Mouse (Mus musculus) kidney, adult 8-10 months (tissue): ENCODE results near the gene Gamt.
A peak's percentile ranks its signal among the peaks of the same experiment; 100 is the strongest.

ENCODE experiments used
- DNase-seq, 2 experiments: peaks; one replicate each; pipeline ENCODE4 v3.0.0; 2022

The Gamt gene

DNA sequence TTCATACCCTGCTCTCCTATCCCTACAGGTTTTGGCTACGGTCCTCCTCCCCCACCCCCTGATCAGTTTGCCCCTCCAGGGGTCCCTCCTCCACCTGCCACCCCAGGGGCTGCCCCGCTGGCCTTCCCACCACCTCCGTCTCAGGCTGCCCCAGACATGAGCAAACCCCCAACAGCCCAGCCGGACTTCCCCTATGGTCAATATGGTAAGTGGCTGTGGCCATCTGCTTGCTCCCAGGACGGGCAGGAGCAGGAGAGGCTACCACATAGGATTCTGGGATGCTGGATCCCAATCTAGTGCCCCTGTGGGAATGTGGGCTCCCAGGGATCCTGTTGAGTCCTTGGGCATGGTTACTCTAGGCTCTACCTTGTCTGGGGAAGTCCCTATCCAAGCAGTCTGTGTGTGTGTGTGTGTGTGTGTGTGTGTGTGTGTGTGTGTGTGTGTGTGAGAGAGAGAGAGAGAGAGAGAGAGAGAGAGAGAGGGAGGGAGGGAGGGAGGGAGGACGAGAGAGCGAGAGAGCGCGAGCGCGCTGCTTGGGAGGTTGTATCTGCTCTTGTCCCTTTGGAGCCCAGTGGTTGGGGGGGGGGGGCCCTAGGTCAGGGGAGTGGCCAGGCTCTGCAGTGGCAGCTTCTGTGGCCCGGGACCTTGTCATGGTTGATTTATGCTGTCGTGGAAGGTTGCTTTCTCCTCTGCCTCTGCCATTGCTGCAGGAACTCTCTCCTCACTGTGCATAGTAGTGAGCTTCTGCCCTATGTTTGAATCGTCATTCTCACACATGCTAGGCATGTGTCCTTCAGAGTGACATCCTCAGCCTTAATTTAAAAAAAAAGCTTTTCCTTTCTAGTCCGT lies 24.6 kb upstream of the Gamt start:
- no peak for DNase-seq

DNA sequence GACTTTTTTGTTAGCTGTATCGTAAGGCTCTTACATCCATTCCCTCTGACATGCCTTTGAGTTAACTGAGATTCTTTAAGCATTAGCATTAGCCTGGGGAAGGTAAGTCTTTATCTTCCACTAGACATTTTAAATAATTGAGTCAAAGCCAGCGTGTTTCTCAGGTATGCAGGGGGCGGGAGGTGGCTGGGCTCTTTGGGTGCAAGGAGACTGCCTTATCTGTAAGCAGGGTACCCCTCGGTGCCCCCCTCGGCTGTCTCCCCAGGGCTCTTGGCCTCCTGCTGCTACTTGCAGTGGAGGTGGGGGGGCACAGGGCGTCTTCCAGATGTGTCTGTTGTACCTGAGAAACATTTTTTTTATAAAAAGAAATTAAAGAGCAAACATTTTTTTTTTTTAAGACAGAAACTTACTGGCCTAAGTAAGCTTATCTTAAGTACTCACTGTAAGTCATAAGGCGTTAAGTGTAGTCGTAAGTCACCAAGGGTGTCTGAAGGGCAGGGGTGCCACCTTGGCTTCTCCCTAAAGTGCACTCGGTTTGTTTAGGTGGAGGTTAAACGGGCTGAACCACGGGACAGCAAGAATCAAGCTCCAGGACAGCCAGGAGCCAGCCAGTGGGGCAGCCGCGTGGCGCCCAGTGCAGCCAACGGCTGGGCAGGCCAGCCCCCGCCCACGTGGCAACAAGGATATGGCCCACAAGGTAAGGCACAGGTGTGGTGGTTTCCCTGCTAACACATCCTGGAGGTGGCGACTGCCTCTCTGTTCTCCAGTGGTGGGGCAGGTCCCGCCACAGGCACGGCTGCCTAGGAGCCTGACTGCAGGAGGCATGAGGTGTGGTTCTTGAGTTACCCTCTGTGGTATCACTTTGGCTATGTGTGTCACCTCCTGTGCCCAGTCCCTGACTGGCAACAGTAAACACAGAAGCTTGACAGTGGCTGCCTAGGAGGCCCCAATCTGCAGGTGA lies 21.9 kb upstream of the Gamt start:
- DNase-seq, result peak in 1 of 2 experiments; percentile 32

DNA sequence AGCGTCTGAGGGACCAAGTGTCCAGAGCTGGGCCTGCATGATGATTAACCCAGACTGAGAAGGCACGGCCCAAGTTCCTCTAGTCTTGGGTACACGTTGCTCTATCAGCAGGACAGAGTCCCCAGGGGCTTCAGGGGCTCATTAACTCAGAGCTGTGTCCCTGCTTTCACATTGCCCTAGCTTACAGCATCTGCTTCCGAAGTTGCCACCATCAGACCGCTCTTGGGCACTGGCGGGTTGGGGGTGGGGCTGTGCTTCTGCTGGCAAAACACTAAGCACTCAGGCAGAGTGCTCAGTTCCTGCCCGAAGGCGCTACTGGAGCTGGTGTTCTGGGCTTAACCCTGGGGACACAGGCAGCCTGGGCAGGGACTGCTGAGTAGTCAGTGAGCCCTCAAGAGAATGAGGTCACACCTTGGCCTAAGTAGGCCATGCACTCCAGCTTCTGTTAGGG lies 21.1 kb upstream of the Gamt start:
- peak; percentile 71 to 75 for DNase-seq

DNA sequence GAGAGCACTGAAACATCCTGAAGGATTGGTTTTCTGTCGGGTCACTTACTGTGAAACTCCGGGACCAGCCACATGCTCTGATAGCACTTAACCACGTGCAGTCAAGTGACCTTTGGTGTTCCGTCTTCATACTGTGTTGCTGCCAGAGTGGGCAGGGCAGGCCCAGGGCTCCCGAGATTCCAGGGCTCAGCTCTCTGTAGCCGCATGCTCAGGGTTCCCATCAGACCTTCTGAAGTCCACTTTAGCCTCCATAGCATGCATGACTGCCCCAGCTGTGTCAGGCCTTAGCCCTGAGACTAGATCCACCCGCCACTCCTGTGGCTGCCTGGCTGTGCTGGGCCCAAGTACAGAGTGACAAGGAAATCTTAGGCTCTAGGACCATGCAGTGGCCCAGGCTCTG lies 20.5 kb upstream of the Gamt start:
- peak; percentile 93 to 94 for DNase-seq

DNA sequence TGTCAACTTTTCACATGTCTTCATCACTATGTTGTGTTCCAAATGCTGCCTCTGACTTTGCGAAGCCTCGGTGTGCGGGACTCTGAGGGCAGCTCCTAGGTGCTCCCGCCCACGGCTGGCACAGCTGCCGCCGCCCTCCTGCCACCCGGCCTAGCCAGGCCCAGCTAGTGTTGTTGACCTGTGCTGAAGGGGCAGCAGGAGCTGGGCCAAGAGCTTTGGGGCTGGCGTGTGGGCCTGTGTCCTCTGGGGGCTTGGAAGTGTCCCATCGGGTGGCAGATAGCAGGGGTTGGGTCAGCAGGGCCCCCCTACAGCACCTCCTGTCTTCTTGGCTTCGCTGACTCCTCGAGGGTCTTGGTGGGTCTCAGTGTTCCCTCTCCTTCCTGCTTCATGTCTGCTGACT lies 18.5 kb upstream of the Gamt start:
- DNase-seq, result no peak

DNA sequence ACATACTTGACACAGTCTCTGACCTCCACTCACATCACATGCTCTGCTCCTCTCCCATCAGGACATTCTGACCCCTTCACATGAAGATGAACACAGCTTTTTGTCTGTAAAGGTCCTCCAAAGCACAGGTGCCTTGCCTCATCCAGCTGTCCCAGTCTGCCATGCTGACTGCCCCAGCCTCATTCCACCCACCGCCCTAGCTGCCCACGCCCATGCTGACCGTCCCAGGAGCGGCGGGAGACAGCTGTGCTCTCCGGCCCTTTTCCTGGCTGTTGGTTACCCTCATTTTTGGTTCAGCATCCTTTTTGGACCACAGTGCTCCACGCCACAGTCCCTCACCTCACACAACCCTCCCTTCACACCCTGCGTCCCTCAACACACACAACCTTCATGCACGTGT lies 17.6 kb upstream of the Gamt start:
- no peak for DNase-seq

DNA sequence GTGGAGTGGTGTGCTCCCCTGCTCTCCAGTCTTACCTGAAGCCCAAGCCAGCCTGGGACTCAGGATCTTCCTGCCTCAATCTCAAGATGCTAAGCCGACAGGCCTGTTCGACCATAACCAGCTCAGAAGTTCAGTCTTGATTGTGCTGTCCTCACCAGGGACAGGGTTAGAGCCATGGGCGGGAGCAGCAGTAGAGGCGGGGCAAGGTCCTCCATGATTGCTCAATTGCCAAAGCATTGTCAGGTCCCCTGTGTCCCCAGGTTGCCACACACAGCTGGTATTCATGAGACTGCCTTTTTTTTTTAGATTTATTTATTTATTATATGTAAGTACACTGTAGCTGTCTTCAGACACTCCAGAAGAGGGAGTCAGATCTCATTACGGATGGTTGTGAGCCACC lies 15.4 kb upstream of the Gamt start:
- no peak for DNase-seq

DNA sequence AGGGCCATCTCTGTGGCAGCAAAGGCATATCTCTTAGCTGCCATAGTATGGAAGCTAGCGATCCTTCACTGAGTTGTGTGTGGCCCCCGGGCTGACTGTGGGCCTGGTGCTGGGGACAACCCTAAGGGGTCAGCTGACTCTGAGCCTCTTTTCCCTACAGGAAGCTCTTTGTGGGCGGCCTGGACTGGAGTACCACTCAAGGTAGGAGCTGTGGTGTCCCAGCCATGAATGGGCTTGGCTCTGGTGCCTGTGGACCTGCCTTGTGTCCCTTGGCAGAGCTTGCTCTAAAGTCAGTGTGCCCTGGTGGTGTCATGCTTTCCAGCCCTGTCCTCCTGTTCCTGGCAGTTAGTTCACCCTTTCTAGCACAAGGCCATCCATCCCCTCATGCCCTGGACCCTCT lies 13.0 kb upstream of the Gamt start:
- DNase-seq, result no peak

DNA sequence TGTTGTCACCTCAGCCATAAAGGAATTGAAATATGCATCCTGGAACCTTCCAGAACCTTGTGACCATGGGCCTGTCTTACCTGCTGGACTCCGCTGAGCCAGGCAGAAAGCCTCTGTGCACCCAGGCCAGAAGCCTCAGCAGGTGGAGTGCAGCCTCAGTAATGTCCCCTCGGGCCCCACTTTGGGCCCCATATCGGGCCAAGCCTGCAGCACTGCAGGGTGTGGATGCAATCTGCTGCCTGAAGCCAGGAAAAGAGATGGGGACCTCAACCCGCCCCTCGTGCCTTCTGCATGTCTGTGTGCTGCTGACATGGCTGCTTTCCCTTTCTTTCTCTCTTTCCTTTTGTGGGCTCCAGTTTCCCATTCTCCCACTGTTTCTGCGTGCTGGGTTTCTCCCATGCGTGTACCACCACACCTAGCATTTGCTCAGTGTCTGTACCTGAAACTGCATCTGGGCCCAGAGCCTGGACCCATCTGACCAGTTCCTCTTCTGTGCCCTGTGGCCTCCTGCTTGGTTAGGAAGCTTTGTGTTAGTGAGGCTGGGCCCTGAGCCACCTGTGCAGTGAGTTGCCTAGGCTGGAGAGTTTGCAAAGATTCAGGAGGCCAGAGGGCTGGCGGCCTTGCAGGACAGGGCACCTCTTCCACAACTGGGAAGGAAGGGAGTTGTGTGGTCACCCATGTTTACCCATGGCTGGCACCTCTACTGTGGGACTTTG lies 11.2 kb upstream of the Gamt start:
- no peak for DNase-seq

DNA sequence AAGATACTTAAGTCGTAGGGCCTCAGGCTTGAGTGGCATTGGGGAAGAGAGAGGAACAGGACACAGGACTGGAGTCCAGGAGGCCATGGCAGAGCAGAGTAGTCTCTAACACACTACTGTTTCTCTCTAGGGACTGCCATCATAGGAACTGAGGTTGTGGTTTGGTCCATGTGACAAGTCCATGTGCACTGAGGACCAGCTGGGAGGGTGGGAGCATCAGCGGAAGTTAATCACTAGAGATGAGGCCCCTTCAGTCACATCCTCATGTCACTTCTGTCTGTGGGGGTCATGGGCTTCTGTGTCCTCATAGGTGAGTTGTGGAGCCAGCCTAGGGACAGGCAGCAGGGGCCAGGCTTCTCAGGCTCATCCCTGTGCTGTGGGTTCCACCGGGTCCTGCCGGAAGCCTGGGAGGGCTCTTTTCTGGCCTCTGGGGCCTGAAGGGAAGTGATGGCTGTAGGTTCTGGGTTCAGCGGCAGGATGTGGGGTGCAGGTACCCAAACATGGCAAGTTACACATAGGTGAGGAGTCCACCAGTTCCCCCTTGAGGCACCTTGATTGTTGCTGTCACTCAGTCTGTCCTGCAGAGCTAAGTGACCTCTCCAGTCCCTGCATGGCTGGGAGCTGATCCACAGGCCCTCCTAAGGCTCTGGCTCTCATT lies 10.5 kb upstream of the Gamt start:
- no peak for DNase-seq

DNA sequence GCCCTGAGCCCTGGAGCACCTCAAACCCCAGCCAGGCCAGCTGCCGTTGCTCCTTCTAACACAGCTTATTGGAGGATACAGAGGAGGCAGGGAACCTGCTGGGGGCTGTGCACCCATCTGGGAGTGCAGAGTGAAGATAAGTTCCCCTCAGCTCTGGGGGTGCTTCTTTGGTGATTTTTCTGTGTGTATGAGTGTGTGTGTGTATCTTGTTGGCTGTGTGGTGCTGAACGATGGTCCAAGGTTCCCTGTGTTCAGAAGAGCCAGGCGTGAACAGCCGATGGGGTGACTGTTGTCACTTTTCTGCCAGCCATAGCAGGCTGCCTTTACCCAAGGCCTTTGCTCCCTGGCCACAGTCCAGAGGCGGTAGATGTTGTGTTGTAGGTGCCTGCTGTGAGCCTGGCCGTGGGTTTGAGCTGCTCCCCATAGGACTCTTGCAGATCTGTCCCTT lies 9.9 kb upstream of the Gamt start:
- peak in 1 of 2 experiments; percentile 69 for DNase-seq

DNA sequence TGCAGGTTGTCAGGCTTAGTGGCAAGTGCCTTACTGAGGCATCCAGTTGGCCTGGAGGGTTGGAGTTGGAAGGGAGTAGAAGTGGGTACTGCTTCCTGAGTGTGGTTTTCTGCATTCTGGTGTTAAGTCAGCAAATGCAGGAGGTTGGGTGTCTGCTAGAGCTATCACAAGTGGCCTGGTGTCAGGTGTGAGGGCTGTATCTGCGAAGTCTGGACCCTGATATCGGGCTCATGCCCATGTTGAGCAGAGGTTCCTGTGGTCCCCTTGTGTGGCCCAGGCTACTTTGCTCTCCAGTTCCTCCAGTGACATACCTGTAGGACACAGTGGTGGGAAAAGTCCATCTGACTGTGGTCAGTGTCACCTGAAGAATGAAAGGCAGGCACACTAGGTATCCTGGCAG lies 9.3 kb upstream of the Gamt start:
- no peak for DNase-seq

DNA sequence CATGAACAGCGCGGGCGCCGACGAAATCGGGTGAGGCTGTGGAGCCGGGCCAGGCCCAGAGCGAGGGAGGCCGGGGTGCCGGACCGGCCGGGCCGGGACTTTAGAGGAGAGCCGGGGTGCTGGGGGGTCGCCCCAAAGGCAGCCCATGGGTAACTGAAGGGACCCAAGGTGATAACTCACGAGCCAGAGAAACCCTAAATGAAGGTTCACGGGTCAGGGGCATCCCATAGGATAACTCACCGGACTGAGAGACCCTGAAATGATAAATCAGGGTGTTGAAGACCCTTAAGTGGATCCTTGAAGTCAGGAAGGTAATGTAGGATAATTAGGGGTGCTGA lies 4.3 kb upstream of the Gamt start:
- DNase-seq, result no peak

DNA sequence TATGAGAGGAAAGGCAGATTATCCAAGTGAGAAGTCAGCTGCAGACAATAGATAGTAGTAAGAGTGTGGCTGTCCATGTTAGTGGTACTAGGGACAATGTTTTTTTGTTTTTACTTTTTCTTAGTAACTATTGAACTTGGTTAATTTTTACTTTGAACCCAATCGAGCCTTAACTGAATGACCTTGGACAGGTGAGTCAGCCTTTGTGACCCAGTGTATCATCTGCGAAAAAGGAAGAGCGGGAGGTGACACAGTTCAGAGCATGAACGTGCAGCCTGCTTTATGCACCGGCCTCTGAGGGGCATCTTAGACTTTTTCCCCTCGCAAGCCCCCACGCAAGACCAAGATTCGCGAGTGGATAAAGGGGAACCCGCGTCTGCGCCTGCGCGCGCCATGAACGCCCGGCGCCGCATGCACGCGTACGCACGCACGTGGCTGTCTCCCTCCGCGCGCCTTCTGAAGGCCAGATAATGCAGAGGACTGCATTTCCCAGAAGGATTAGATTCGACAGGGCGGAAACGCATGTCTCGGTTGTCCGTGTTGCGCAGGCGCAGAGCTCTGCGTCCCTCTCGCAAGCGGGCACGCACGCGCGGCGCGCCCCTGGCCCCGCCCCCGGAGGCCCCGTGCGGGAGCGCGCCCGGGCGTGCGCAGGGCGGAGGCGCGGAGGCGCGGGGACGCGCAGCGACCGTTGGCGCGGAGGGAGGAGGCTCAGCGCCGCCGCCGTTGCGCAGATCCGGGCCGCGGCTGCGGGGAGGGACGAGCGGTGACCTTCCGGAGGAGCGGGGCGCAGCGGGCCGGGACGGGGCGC lies 3.7 kb upstream of the Gamt start:
- peak; percentile 99 for DNase-seq

DNA sequence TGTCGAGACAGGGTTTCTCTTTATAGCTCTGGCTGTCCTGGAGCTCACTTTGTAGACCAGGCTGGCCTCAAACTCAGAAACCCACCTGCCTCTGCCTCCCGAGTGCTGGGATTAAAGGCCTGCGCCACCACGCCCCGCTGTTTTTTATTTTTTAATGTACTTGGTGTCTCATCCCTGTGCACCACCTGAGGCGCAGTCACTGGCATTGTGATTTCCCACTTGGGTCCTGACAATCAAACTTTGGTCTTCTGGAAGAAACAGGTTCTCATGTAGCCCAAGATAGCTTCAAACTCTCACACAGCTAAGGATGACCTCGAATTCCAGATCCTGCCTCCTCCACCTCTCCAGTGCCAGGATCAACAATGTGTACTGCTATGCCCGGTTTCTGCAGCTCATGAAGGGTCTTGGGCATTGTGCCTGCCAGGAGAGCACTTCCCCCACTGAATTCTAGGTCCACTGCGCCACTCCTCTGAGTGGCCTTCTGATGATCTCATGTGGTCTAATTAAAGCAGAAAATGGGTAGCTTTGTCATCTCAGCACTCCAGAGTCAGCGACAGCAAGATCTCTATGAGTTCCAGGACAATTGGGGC lies 2.1 kb upstream of the Gamt start:
- no peak for DNase-seq

DNA sequence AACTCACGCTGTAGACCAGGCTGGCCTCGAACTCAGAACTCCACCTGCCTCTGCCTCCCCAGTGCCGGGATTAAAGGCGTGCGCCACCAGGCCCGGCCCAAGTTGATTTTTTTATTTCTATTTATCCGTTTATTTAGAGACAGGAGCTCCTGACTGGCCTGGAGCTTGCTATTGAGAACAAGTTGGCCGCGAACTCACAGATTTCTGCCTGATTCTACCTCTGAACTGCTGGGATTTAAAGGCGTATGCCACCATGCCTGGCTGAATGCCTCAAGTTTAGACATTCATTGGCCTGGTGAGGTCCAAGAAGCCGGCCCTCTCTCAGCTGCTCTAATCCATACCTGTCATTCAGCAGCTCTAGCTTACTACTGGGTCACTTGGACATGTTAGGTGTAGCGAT lies 1.4 kb upstream of the Gamt start:
- no peak for DNase-seq

DNA sequence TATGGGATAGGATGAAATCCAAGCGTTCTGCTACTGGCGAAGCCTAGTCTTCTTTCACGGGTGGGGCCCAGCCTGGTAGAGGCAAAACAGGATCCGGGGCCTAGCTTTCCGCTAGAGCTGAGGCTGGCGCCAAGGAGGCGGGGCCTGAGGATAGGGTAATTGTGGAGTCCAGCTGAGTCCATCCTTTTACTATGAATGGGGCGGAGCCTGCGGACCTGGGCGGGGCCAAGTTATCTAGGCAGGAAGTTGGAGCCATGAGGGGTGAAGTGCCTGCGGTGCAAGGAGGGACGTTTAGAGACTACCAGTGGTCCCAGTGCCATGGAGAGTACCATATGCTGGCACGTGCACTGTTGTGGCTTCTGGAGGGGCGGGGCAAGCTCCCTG lies 765 bp upstream of the Gamt start:
- peak; percentile 99 to 100 for DNase-seq

DNA sequence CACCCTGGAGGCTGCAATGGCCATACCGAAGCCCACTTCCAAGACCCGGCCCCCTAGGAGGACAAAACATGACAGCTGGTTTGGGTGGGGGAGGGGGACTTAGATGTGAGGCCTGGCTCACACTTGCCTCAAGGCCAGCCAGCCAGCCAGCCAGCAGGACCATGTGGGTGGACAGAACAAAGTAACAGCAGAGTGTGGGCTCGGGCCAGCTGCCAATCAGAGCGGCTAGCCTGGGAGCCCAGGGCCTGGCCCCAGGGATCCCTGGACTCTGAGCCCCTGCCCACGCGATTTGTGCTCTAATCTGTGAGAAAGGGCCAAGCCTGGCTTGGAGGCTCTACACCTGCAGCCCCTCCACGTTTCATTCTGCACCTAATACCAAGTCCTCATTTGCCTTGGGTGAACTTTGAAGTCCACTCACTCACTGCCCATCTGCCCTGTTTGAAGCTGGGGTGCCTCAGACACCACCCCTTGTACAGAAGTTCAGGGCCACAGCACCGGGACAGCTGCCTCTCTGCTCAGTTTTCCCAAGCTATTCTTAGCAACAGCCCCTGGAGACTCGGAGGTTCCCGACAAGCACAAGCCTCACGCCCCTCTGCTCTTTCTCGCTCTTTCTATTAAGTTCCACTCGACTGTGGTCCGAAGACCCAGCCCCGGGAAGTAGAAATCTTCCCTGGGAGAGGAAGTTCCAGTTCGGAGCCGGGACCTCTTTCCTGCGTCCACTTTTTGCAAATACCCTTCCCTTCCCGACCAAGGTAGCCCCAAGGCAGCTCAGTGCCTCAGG lies 761 bp downstream of the Gamt start:
- peak; percentile 81 for DNase-seq

DNA sequence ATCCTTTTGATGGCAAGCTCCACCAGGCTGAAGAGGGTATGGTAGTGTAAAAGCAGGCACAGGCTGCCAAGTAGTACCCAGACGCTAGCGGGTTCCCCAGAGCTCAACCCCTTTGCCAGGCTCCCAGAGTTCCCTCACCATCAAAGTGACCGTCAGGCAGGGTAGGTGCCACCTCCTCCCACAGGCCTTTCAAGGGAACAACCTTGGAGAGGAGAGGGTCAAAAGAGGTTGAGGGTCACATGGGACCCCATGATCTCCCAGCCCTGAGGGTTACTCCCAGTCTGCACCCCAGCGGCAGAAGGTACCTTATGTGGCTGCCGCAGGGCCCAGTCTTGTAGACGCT lies 1.4 kb downstream of the Gamt start:
- DNase-seq, result no peak

DNA sequence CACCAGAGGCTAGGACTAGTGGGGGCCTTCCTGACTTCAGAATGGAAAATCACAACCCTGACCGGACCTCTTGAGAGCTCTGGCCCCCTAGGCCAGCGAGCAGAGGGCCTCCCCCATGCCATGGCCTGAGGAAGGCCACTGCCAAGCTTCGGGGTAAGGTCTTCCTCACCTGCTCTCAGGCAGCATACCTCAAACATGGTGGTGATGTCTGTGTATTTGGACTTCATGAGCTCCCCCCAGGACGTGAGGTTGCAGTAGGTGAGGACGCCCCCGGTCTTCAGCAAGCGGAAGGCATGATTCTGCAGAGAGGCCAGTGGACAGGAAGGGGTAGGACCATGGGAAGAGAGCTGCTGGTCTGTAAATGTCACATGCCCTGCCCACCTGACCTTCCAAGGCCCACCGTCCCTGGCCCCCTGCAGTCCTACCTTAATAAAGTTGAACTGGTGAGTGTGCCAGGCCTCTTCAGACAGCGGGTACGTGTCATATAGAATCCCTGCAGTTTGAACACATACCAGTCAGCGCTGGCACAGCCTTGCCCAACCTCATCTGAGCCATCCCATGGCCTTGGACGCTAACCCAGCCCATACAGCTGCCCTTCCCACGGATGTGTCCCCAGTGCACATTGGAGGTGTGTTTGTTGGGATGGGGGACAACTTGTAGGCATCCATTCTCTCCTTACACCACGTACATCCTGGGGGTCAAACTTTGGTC lies 1.9 kb downstream of the Gamt start:
- DNase-seq, result no peak
